Mouse (Mus musculus): ENCODE measurements at regions not wholly inside any gene's neighbourhood (a gene's known extent, or its start where the extent isn't known, plus 50 kb on each side); places are given as distances from the start of the nearest gene placed in this dataset.
"Not testable (repeated sequence)": the region's sequence is repeated elsewhere in the genome, so short reads cannot be mapped to it uniquely, and the experiment has no call there.

GRCm38 (mm10) chr10:46063831-46064230 is 486.2 kb downstream of the Hace1 start:
- no peak overlapping the region for H3K4me3 ChIP-seq (ENCODE audit: insufficient read depth, low read depth, low read length)
- no peak overlapping the region for H3K27ac ChIP-seq (replicated peaks; ENCODE audit: low read depth, low read length)
- H3K4me1 ChIP-seq (ENCODE audit: control insufficient read depth, insufficient read depth, insufficient read length, low read length) = no peaks in the 10 kb centered on the region

- Histone ChIP-seq H3K4me1 (ENCODE audit: control insufficient read depth, insufficient read depth, insufficient read length, low read length) (no peaks in the 10 kb centered on the region), H3K4me3 (ENCODE audit: insufficient read depth, low read depth, low read length) (no peak overlapping the region), H3K27ac (replicated peaks; ENCODE audit: low read depth, low read length) (no peak overlapping the region)
Measured at GRCm38 (mm10) chr10:46070766-46071165, 493.1 kb downstream of the Hace1 start.

- Histone ChIP-seq H3K4me3 (ENCODE audit: insufficient read depth, low read depth, low read length) (no peak overlapping the region), H3K27ac (replicated peaks; ENCODE audit: low read depth, low read length) (no peak overlapping the region)
Measured at GRCm38 (mm10) chr10:46071220-46071619, 493.6 kb downstream of the Hace1 start.

GRCm38 (mm10) chr10:46071810-46072549 is 494.4 kb downstream of the Hace1 start:
- no peak overlapping the region for H3K27ac ChIP-seq (replicated peaks; ENCODE audit: low read depth, low read length)
- H3K4me3 ChIP-seq (ENCODE audit: insufficient read depth, low read depth, low read length) = no peak overlapping the region
- no peaks in the 10 kb centered on the region for H3K4me1 ChIP-seq (ENCODE audit: control insufficient read depth, insufficient read depth, insufficient read length, low read length)

More at GRCm38 (mm10) chr10:46071220-46071619, 493.6 kb downstream of the Hace1 start:
- H3K4me1 ChIP-seq (ENCODE audit: control insufficient read depth, insufficient read depth, insufficient read length, low read length) = no peaks in the 10 kb centered on the region

GRCm38 (mm10) chr10:46072550-46073470 is 495.2 kb downstream of the Hace1 start:
- no peak overlapping the region for H3K27ac ChIP-seq (replicated peaks; ENCODE audit: low read depth, low read length)
- H3K4me1 ChIP-seq (ENCODE audit: control insufficient read depth, insufficient read depth, insufficient read length, low read length) = no peaks in the 10 kb centered on the region
- no peak overlapping the region for H3K4me3 ChIP-seq (ENCODE audit: insufficient read depth, low read depth, low read length)

GRCm38 (mm10) chr10:46087766-46088165 is 510.1 kb downstream of the Hace1 start:
- no peak overlapping the region for H3K27ac ChIP-seq (replicated peaks; ENCODE audit: low read depth, low read length)
- no peaks in the 10 kb centered on the region for H3K4me1 ChIP-seq (ENCODE audit: control insufficient read depth, insufficient read depth, insufficient read length, low read length)
- no peak overlapping the region for H3K4me3 ChIP-seq (ENCODE audit: insufficient read depth, low read depth, low read length)

- no peak overlapping the region for H3K4me3 ChIP-seq (ENCODE audit: insufficient read depth, low read depth, low read length)
- no peaks in the 10 kb centered on the region for H3K4me1 ChIP-seq (ENCODE audit: control insufficient read depth, insufficient read depth, insufficient read length, low read length)
Measured at GRCm38 (mm10) chr10:46100837-46101236, 523.2 kb downstream of the Hace1 start.

GRCm38 (mm10) chr10:46108810-46109209 is 531.2 kb downstream of the Hace1 start:
- Histone ChIP-seq H3K4me1 (ENCODE audit: control insufficient read depth, insufficient read depth, insufficient read length, low read length) (no peaks in the 10 kb centered on the region), H3K4me3 (ENCODE audit: insufficient read depth, low read depth, low read length) (no peak overlapping the region), H3K27ac (replicated peaks; ENCODE audit: low read depth, low read length) (no peak overlapping the region)

More at GRCm38 (mm10) chr10:46100837-46101236, 523.2 kb downstream of the Hace1 start:
- H3K27ac ChIP-seq (replicated peaks; ENCODE audit: low read depth, low read length) = no peak overlapping the region

- no peaks in the 10 kb centered on the region for H3K4me1 ChIP-seq (ENCODE audit: control insufficient read depth, insufficient read depth, insufficient read length, low read length)
- no peak overlapping the region for H3K4me3 ChIP-seq (ENCODE audit: insufficient read depth, low read depth, low read length)
- no peak overlapping the region for H3K27ac ChIP-seq (replicated peaks; ENCODE audit: low read depth, low read length)
Measured at GRCm38 (mm10) chr10:46114631-46115130, 537.1 kb downstream of the Hace1 start.

- H3K4me3 ChIP-seq (ENCODE audit: insufficient read depth, low read depth, low read length); H3K4me1 ChIP-seq (ENCODE audit: control insufficient read depth, insufficient read depth, insufficient read length, low read length); H3K27ac ChIP-seq (replicated peaks; ENCODE audit: low read depth, low read length): not testable (repeated sequence)
Measured at GRCm38 (mm10) chr10:46122409-46122808, 544.8 kb downstream of the Hace1 start.

- Histone ChIP-seq H3K4me1 (ENCODE audit: control insufficient read depth, insufficient read depth, insufficient read length, low read length) (no peaks in the 10 kb centered on the region), H3K27ac (replicated peaks; ENCODE audit: low read depth, low read length) (no peak overlapping the region), H3K4me3 (ENCODE audit: insufficient read depth, low read depth, low read length) (no peak overlapping the region)
Measured at GRCm38 (mm10) chr10:46123795-46124194, 546.2 kb downstream of the Hace1 start.

GRCm38 (mm10) chr10:46135120-46135748 is 557.6 kb downstream of the Hace1 start:
- Histone ChIP-seq H3K4me1 (ENCODE audit: control insufficient read depth, insufficient read depth, insufficient read length, low read length) (no peaks in the 10 kb centered on the region), H3K4me3 (ENCODE audit: insufficient read depth, low read depth, low read length) (no peak overlapping the region), H3K27ac (replicated peaks; ENCODE audit: low read depth, low read length) (no peak overlapping the region)

- Histone ChIP-seq H3K4me1 (ENCODE audit: control insufficient read depth, insufficient read depth, insufficient read length, low read length) (no peaks in the 10 kb centered on the region), H3K27ac (replicated peaks; ENCODE audit: low read depth, low read length) (no peak overlapping the region), H3K4me3 (ENCODE audit: insufficient read depth, low read depth, low read length) (no peak overlapping the region)
Measured at GRCm38 (mm10) chr10:46174035-46174434, 596.4 kb downstream of the Hace1 start.

- no peak overlapping the region for H3K27ac ChIP-seq (replicated peaks; ENCODE audit: low read depth, low read length)
Measured at GRCm38 (mm10) chr10:46185763-46186458, 608.3 kb downstream of the Hace1 start.

More at GRCm38 (mm10) chr10:46185763-46186458, 608.3 kb downstream of the Hace1 start:
- Histone ChIP-seq H3K4me1 (ENCODE audit: control insufficient read depth, insufficient read depth, insufficient read length, low read length) (no peaks in the 10 kb centered on the region), H3K4me3 (ENCODE audit: insufficient read depth, low read depth, low read length) (no peak overlapping the region)

All from brown adipose tissue, adult 24 weeks (tissue).